Mouse (Mus musculus): ENCODE measurements around the gene Vps41.

- TF ChIP-seq CTCF (IDR thresholded peaks at IDR 0.05): no peak
- no peak for TF ChIP-seq EP300 (IDR thresholded peaks at IDR 0.05)
These were observed 141.1 kb downstream of the Vps41 start for GRCm38 (mm10) chr13:18858183-18858582.

Measured in lung, postnatal 0 days (tissue).